In the genomic region with DNA sequence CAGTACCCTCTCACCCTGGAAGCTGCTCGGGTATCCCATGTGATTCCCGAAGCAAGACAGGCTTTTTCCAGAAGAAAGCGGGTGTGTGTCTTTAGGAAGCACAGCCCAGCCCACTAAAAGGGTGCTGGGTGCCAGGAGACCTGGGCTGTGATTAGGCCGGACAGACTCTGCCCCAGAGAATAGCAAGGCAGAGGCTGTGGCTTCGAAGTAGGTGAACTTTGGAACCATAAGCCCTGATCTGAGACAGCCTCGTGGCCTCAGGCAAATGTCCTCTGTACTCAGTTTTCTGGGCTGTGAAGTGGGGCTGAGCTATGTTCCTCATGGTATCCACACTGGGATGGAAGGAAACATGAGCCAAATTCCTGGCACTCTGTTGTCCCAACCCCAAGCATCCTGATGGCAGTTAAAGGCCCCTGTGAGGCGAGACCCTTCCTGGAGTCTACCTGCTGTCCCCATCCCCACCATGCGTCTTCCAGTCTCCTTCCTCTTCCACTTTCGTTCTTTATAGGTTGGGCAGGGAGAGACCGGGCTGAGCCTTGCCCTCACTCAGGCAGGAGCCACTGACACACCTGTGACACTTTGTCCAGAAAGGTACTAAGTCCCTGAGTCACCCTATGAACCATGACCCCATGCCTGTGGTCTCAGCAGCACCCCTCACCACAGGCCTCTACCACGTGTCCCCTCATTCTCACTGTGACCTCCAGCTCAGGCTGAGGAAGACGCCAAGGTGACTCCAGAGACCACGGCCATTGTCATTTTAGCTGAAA, we compare ENCODE assay signal across 11 mouse cellular contexts. TPM values are rescaled to one million over a fixed set of nuclear protein-coding genes. Genes with fewer than 3 reads are reported as not detected.
DNase-seq lines count a peak whose midpoint lies in the region; ATAC-seq and TF ChIP-seq lines count a peak whose summit lies in the region.
"Had no signal": no experiment of that assay in that cellular context is flagged by ENCODE, and none has a peak within 500 bp of the region (broad histone marks: within the 10 kb centered on the region; RNA-seq: fewer than 3 reads in every experiment).

No protein-coding gene starts in this region.

- no peak for ATAC-seq in hindbrain, embryonic 11.5 days (ENCODE audit: low FRiP score)
- peak; percentile 4; the same call in 1 of the 2 replicates for ATAC-seq in midbrain, embryonic 12.5 days (ENCODE audit: low FRiP score, low read depth)
- no peak for ATAC-seq in midbrain, postnatal 0 days (ENCODE audit: low FRiP score)
- ATAC-seq: midbrain, embryonic 15.5 days had no signal

- no peaks in the 10 kb centered on the region for H3K27me3 ChIP-seq in cerebellum, adult 2 months (ENCODE audit: control insufficient read depth, insufficient read depth, low read length)
- no peaks in the 10 kb centered on the region for H3K27me3 ChIP-seq in hindbrain, embryonic 10.5 days (ENCODE audit: insufficient read depth, poor library complexity, severe bottlenecking)
- no peaks in the 10 kb centered on the region for H3K27me3 ChIP-seq in hindbrain, embryonic 11.5 days (ENCODE audit: control insufficient read depth, insufficient read depth, low read length)
- H3K27me3 ChIP-seq in midbrain, embryonic 12.5 days = no peaks in the 10 kb centered on the region
- H3K27me3 ChIP-seq in midbrain, postnatal 0 days (ENCODE audit: insufficient read depth, low read length) = no peaks in the 10 kb centered on the region
- H3K27me3 ChIP-seq in small intestine, adult 2 months (ENCODE audit: control insufficient read depth, insufficient read depth, low read length) = no peaks in the 10 kb centered on the region
- H3K27me3 ChIP-seq: midbrain, embryonic 15.5 days; neural tube, embryonic 13.5 days had no signal

- TF ChIP-seq POLR2A in cerebellum, adult 2 months (IDR thresholded peaks at IDR 0.05; ENCODE audit: borderline replicate concordance, insufficient read depth, low read length) = no peak
- TF ChIP-seq POLR2A in small intestine, adult 2 months (IDR thresholded peaks at IDR 0.05; ENCODE audit: low read depth, low read length) = peak; percentile 38

- no peaks in the 10 kb centered on the region for H3K9me3 ChIP-seq in hindbrain, embryonic 10.5 days
- H3K9me3 ChIP-seq in hindbrain, embryonic 11.5 days (ENCODE audit: control insufficient read depth, low read length) = no peaks in the 10 kb centered on the region
- 0 out of 2 replicates have a peak, but pooled peaks cover 5% of the 10 kb centered on the region for H3K9me3 ChIP-seq in midbrain, embryonic 12.5 days
- H3K9me3 ChIP-seq in midbrain, postnatal 0 days (ENCODE audit: low read length) = no peaks in the 10 kb centered on the region
- H3K9me3 ChIP-seq: midbrain, embryonic 15.5 days; neural tube, embryonic 13.5 days had no signal

- WGBS in cerebellum, adult 2 months = 71% methylated on average over 13 of the region's 13 CpGs
- WGBS in hindbrain, embryonic 10.5 days = 85% methylated on average over 13 of the region's 13 CpGs
- WGBS in hindbrain, embryonic 11.5 days = 87% methylated on average over 13 of the region's 13 CpGs
- 90% methylated on average over 13 of the region's 13 CpGs for WGBS in midbrain, embryonic 12.5 days
- 89% methylated on average over 13 of the region's 13 CpGs for WGBS in midbrain, postnatal 0 days
- WGBS in small intestine, adult 2 months = 42% methylated on average over 13 of the region's 13 CpGs

- DNase-seq in cerebellum, adult 11 months = peak; percentile 27
- DNase-seq in cerebellum, adult 2 months = no peak
- no peak for DNase-seq in hindbrain, embryonic 10.5 days (ENCODE audit: low spot score)
- no peak for DNase-seq in hindbrain, embryonic 11.5 days (ENCODE audit: low spot score)
- no peak for DNase-seq in midbrain, postnatal 0 days (ENCODE audit: low spot score)
- DNase-seq in Muller cell, postnatal 12 days (ENCODE audit: inconsistent ontology term) = no peak
- DNase-seq: adrenal gland, adult 8-10 months had no signal

- H3K4me2 ChIP-seq in hindbrain, embryonic 11.5 days (replicated peaks; ENCODE audit: low read depth, low read length) = no peak overlapping the region
- no peak overlapping the region for H3K4me2 ChIP-seq in midbrain, embryonic 12.5 days (replicated peaks)
- H3K4me2 ChIP-seq in midbrain, postnatal 0 days (ENCODE audit: low read depth, low read length, poor library complexity, severe bottlenecking) = no peak overlapping the region
- H3K4me2 ChIP-seq: midbrain, embryonic 15.5 days; neural tube, embryonic 13.5 days had no signal

- no peak overlapping the region for H3K9ac ChIP-seq in hindbrain, embryonic 11.5 days (ENCODE audit: low read depth, low read length)
- H3K9ac ChIP-seq in midbrain, embryonic 12.5 days (replicated peaks) = no peak overlapping the region
- H3K9ac ChIP-seq in midbrain, postnatal 0 days (replicated peaks; ENCODE audit: low read length, poor library complexity, severe bottlenecking) = no peak overlapping the region
- H3K9ac ChIP-seq: midbrain, embryonic 15.5 days; neural tube, embryonic 13.5 days had no signal

- H3K4me1 ChIP-seq in cerebellum, adult 2 months (ENCODE audit: control insufficient read depth, insufficient read depth, low read length) = peaks cover 30% of the 10 kb centered on the region
- peaks cover 20% of the 10 kb centered on the region for H3K4me1 ChIP-seq in hindbrain, embryonic 10.5 days (replicated peaks)
- H3K4me1 ChIP-seq in hindbrain, embryonic 11.5 days (replicated peaks; ENCODE audit: control insufficient read depth, insufficient read depth, low read length) = 0 out of 2 replicates have a peak, but pooled peaks cover 2% of the 10 kb centered on the region
- H3K4me1 ChIP-seq in midbrain, embryonic 12.5 days = peaks cover 4% of the 10 kb centered on the region; the same call in 1 of the 2 replicates
- H3K4me1 ChIP-seq in midbrain, postnatal 0 days (ENCODE audit: insufficient read depth, low read length) = no peaks in the 10 kb centered on the region
- peaks cover 34% of the 10 kb centered on the region for H3K4me1 ChIP-seq in small intestine, adult 2 months (ENCODE audit: control insufficient read depth, insufficient read depth, insufficient read length, low read length)

- no peaks in the 10 kb centered on the region for H3K36me3 ChIP-seq in hindbrain, embryonic 10.5 days
- no peaks in the 10 kb centered on the region for H3K36me3 ChIP-seq in hindbrain, embryonic 11.5 days (ENCODE audit: control insufficient read depth, insufficient read depth, low read length)
- no peaks in the 10 kb centered on the region for H3K36me3 ChIP-seq in midbrain, embryonic 12.5 days
- no peaks in the 10 kb centered on the region for H3K36me3 ChIP-seq in midbrain, postnatal 0 days (ENCODE audit: insufficient read depth, low read length)
- no peaks in the 10 kb centered on the region for H3K36me3 ChIP-seq in small intestine, adult 2 months (ENCODE audit: control insufficient read depth, insufficient read depth, low read length)
- H3K36me3 ChIP-seq: midbrain, embryonic 15.5 days; neural tube, embryonic 13.5 days had no signal

- no peak overlapping the region for H3K27ac ChIP-seq in cerebellum, adult 2 months (ENCODE audit: insufficient read depth, low read length)
- peak overlapping the region; percentile 72 for H3K27ac ChIP-seq in hindbrain, embryonic 10.5 days
- no peak overlapping the region for H3K27ac ChIP-seq in hindbrain, embryonic 11.5 days (ENCODE audit: low read depth, low read length)
- no peak overlapping the region for H3K27ac ChIP-seq in midbrain, embryonic 12.5 days (replicated peaks)
- H3K27ac ChIP-seq in midbrain, postnatal 0 days (ENCODE audit: low read depth, low read length) = no peak overlapping the region
- H3K27ac ChIP-seq in small intestine, adult 2 months (ENCODE audit: insufficient read depth, low read depth, low read length) = peak overlapping the region; percentile 95
- H3K27ac ChIP-seq: midbrain, embryonic 15.5 days; neural tube, embryonic 13.5 days had no signal

- no peak for TF ChIP-seq CTCF in cerebellum, adult 2 months (IDR thresholded peaks at IDR 0.05; ENCODE audit: borderline replicate concordance, insufficient read depth, low read depth, low read length)
- TF ChIP-seq CTCF in midbrain, postnatal 0 days (IDR thresholded peaks at IDR 0.05) = no peak
- no peak for TF ChIP-seq CTCF in small intestine, adult 2 months (IDR thresholded peaks at IDR 0.05; ENCODE audit: extremely low read depth, insufficient read length, insufficient replicate concordance, low read depth, low read length)

- H3K4me3 ChIP-seq in cerebellum, adult 2 months (replicated peaks; ENCODE audit: insufficient read depth, low read depth, low read length) = no peak overlapping the region
- no peak overlapping the region for H3K4me3 ChIP-seq in hindbrain, embryonic 10.5 days
- H3K4me3 ChIP-seq in hindbrain, embryonic 11.5 days (ENCODE audit: low read depth, low read length) = no peak overlapping the region
- no peak overlapping the region for H3K4me3 ChIP-seq in midbrain, embryonic 12.5 days
- H3K4me3 ChIP-seq in midbrain, postnatal 0 days (ENCODE audit: low read depth, low read length) = no peak overlapping the region
- H3K4me3 ChIP-seq in small intestine, adult 2 months (ENCODE audit: low read depth, low read length) = peak overlapping the region; percentile 16
- H3K4me3 ChIP-seq: midbrain, embryonic 15.5 days; neural tube, embryonic 13.5 days had no signal

RNA-seq across cellular contexts. Expression of gene Mxi1, which starts 51.4 kb away (rescaled TPM):
- polyA plus RNA-seq in cerebellum, adult 2 months (2012; rRNA removed) = 71.8 and 72.4 TPM in 2 replicates
- 33.3 and 47.9 TPM in 2 replicates for polyA plus RNA-seq in hindbrain, embryonic 10.5 days (2016; fragmentation: Nextera tagmentation; extraction: Ambion mirVana)
- polyA plus RNA-seq in hindbrain, embryonic 11.5 days (2014; fragmentation: Nextera tagmentation; extraction: Ambion mirVana) = 59.6 and 73.7 TPM in 2 replicates
- 71.3 and 77.8 TPM in 2 replicates for polyA plus RNA-seq in midbrain, embryonic 12.5 days (2016; fragmentation: Nextera tagmentation; extraction: Ambion mirVana)
- total RNA-seq in midbrain, postnatal 0 days (2014; rRNA removed) = 40.9 and 49.2 TPM in 2 replicates
- 37.7 and 38.8 TPM in 2 replicates for polyA plus RNA-seq in midbrain, postnatal 0 days (2015; fragmentation: Nextera tagmentation; extraction: Ambion mirVana)
- polyA plus RNA-seq in small intestine, adult 2 months (2012; rRNA removed) = 30.7 and 66.0 TPM in 2 replicates

Comparison
In these comparisons a context has a peak if more than half of its experiments do, and no peak if none do; other contexts are left out.
1. H3K27ac ChIP-seq: peak in hindbrain, embryonic 10.5 days (single experiment) and small intestine, adult 2 months (single experiment); none in cerebellum, adult 2 months (single experiment), hindbrain, embryonic 11.5 days (single experiment), midbrain, embryonic 12.5 days (single experiment) and midbrain, postnatal 0 days (single experiment).